Mouse (Mus musculus): ENCODE measurements around the gene Rap1b.

Gene Rap1b

GRCm38 (mm10) chr10:117862014-117862580 lies 16.3 kb upstream of the Rap1b start:
- in situ Hi-C loops (cut with MboI; ENCODE audit: low pct_unique_long_range_greater_than_20kb in 1 of 2, low sequenced_read_pairs in 2 of 2, unreplicated experiment in 1 of 2) = no loop called here

- in situ Hi-C loops (cut with MboI; ENCODE audit: low pct_unique_long_range_greater_than_20kb in 1 of 2, low sequenced_read_pairs in 2 of 2, unreplicated experiment in 1 of 2) = no loop called here
Observed at GRCm38 (mm10) chr10:117860958-117861357, 15.1 kb upstream of the Rap1b start.

GRCm38 (mm10) chr10:117860361-117860760 lies 14.5 kb upstream of the Rap1b start:
- in situ Hi-C loops (cut with MboI; ENCODE audit: low pct_unique_long_range_greater_than_20kb in 1 of 2, low sequenced_read_pairs in 2 of 2, unreplicated experiment in 1 of 2) = no loop called here

- in situ Hi-C loops (cut with MboI; ENCODE audit: low pct_unique_long_range_greater_than_20kb in 1 of 2, low sequenced_read_pairs in 2 of 2, unreplicated experiment in 1 of 2) = no loop called here
Observed at GRCm38 (mm10) chr10:117859800-117860199, 14.0 kb upstream of the Rap1b start.

- in situ Hi-C loops (cut with MboI; ENCODE audit: low pct_unique_long_range_greater_than_20kb in 1 of 2, low sequenced_read_pairs in 2 of 2, unreplicated experiment in 1 of 2) = no loop called here
Observed at GRCm38 (mm10) chr10:117858241-117858640, 12.4 kb upstream of the Rap1b start.

- in situ Hi-C loops (cut with MboI; ENCODE audit: low pct_unique_long_range_greater_than_20kb in 1 of 2, low sequenced_read_pairs in 2 of 2, unreplicated experiment in 1 of 2) = no loop called here
Observed at GRCm38 (mm10) chr10:117856001-117856720, 10.3 kb upstream of the Rap1b start.

- in situ Hi-C loops (cut with MboI; ENCODE audit: low pct_unique_long_range_greater_than_20kb in 1 of 2, low sequenced_read_pairs in 2 of 2, unreplicated experiment in 1 of 2) = no loop called here
Observed at GRCm38 (mm10) chr10:117852648-117853192, 6.9 kb upstream of the Rap1b start.

GRCm38 (mm10) chr10:117848981-117849380 lies 3.1 kb upstream of the Rap1b start:
- in situ Hi-C loops (cut with MboI; ENCODE audit: low pct_unique_long_range_greater_than_20kb in 1 of 2, low sequenced_read_pairs in 2 of 2, unreplicated experiment in 1 of 2) = no loop called here

- in situ Hi-C loops (cut with MboI; ENCODE audit: low pct_unique_long_range_greater_than_20kb in 1 of 2, low sequenced_read_pairs in 2 of 2, unreplicated experiment in 1 of 2) = no loop called here
Observed at GRCm38 (mm10) chr10:117846796-117847195, 961 bp upstream of the Rap1b start.

GRCm38 (mm10) chr10:117846260-117846632 lies 411 bp upstream of the Rap1b start:
- in situ Hi-C loops (cut with MboI; ENCODE audit: low pct_unique_long_range_greater_than_20kb in 1 of 2, low sequenced_read_pairs in 2 of 2, unreplicated experiment in 1 of 2) = no loop called here

- in situ Hi-C loops (cut with MboI; ENCODE audit: low pct_unique_long_range_greater_than_20kb in 1 of 2, low sequenced_read_pairs in 2 of 2, unreplicated experiment in 1 of 2) = no loop called here
Observed at GRCm38 (mm10) chr10:117844782-117845596, 846 bp downstream of the Rap1b start.

GRCm38 (mm10) chr10:117844279-117844678 lies 1.6 kb downstream of the Rap1b start:
- in situ Hi-C loops (cut with MboI; ENCODE audit: low pct_unique_long_range_greater_than_20kb in 1 of 2, low sequenced_read_pairs in 2 of 2, unreplicated experiment in 1 of 2) = no loop called here

GRCm38 (mm10) chr10:117843690-117844089 lies 2.1 kb downstream of the Rap1b start:
- in situ Hi-C loops (cut with MboI; ENCODE audit: low pct_unique_long_range_greater_than_20kb in 1 of 2, low sequenced_read_pairs in 2 of 2, unreplicated experiment in 1 of 2) = no loop called here

GRCm38 (mm10) chr10:117841765-117842164 lies 4.1 kb downstream of the Rap1b start:
- in situ Hi-C loops (cut with MboI; ENCODE audit: low pct_unique_long_range_greater_than_20kb in 1 of 2, low sequenced_read_pairs in 2 of 2, unreplicated experiment in 1 of 2) = no loop called here

GRCm38 (mm10) chr10:117840431-117840995 lies 5.3 kb downstream of the Rap1b start:
- in situ Hi-C loops (cut with MboI; ENCODE audit: low pct_unique_long_range_greater_than_20kb in 1 of 2, low sequenced_read_pairs in 2 of 2, unreplicated experiment in 1 of 2) = no loop called here

- in situ Hi-C loops (cut with MboI; ENCODE audit: low pct_unique_long_range_greater_than_20kb in 1 of 2, low sequenced_read_pairs in 2 of 2, unreplicated experiment in 1 of 2) = no loop called here
Observed at GRCm38 (mm10) chr10:117839737-117840136, 6.1 kb downstream of the Rap1b start.

GRCm38 (mm10) chr10:117838924-117839323 lies 6.9 kb downstream of the Rap1b start:
- in situ Hi-C loops (cut with MboI; ENCODE audit: low pct_unique_long_range_greater_than_20kb in 1 of 2, low sequenced_read_pairs in 2 of 2, unreplicated experiment in 1 of 2) = no loop called here

GRCm38 (mm10) chr10:117836354-117836753 lies 9.5 kb downstream of the Rap1b start:
- in situ Hi-C loops (cut with MboI; ENCODE audit: low pct_unique_long_range_greater_than_20kb in 1 of 2, low sequenced_read_pairs in 2 of 2, unreplicated experiment in 1 of 2) = no loop called here

- in situ Hi-C loops (cut with MboI; ENCODE audit: low pct_unique_long_range_greater_than_20kb in 1 of 2, low sequenced_read_pairs in 2 of 2, unreplicated experiment in 1 of 2) = no loop called here
Observed at GRCm38 (mm10) chr10:117835453-117835852, 10.4 kb downstream of the Rap1b start.

Data from mouse embryonic stem cell (cell line).